Mouse (Mus musculus) liver, embryonic 11.5 days (tissue): ENCODE measurements around the gene Ufl1. TPM values are rescaled to one million over a fixed set of nuclear protein-coding genes. Genes with fewer than 3 reads are reported as not detected.
A peak's percentile ranks its signal among the peaks of the same experiment; 100 is the strongest.
"Not testable (repeated sequence)": the region's sequence is repeated elsewhere in the genome, so short reads cannot be mapped to it uniquely, and the experiment has no call there.

Experiments used
- ATAC-seq: fragments of 200-750 bp; cut with Nextera tagmentation; replicated peaks from 2 replicates; pipeline ENCODE4 v1.8.0; 2017; ENCODE audit warnings: moderate number of reproducible peaks, mild to moderate bottlenecking, moderate TSS enrichment, moderate library complexity; ENCODE audit not compliant: low FRiP score
- DNase-seq: peaks from one replicate; pipeline ENCODE4 v3.0.0-alpha.2; 2017; ENCODE audit warnings: low spot score
- H3K27ac ChIP-seq: fragments of 300-500 bp; sonication (generic); 2 replicates; pipeline ENCODE4 v1.5.1; 2014; ENCODE audit warnings: mild to moderate bottlenecking, low read depth, low read length, control low read depth
- H3K27me3 ChIP-seq: fragments of 300-500 bp; sonication (generic); replicated peaks from 2 replicates; pipeline ENCODE4 v1.6.1; 2014; ENCODE audit warnings: low read length, mixed read lengths; ENCODE audit not compliant: control insufficient read depth, insufficient read depth
- H3K36me3 ChIP-seq: fragments of 300-500 bp; sonication (generic); 2 replicates; pipeline ENCODE4 v1.6.1; 2014; ENCODE audit warnings: mild to moderate bottlenecking, low read length, moderate library complexity, mixed read lengths; ENCODE audit not compliant: control insufficient read depth, insufficient read depth
- H3K4me1 ChIP-seq: fragments of 300-500 bp; sonication (generic); replicated peaks from 2 replicates; pipeline ENCODE4 v1.6.1; 2014; ENCODE audit warnings: low read length, mixed read lengths; ENCODE audit not compliant: control insufficient read depth, insufficient read depth
- H3K4me2 ChIP-seq: fragments of 300-500 bp; sonication (generic); 2 replicates; pipeline ENCODE4 v1.6.1; 2014; ENCODE audit warnings: mild to moderate bottlenecking, control low read depth, moderate library complexity
- H3K4me3 ChIP-seq: fragments of 300-500 bp; sonication (generic); 2 replicates; pipeline ENCODE4 v1.5.1; 2014; ENCODE audit warnings: low read depth, low read length, control low read depth
- H3K9ac ChIP-seq: fragments of 300-500 bp; sonication (generic); 2 replicates; pipeline ENCODE4 v1.6.1; 2014; ENCODE audit warnings: low read depth, low read length, control low read depth
- H3K9me3 ChIP-seq: fragments of 300-500 bp; sonication (generic); 2 replicates; pipeline ENCODE4 v1.6.1; 2016; ENCODE audit warnings: low read length, inconsistent platforms, mixed read lengths; ENCODE audit not compliant: control insufficient read depth
- WGBS: fragments of 180-500 bp; shearing (Covaris S2); extraction: QIAGEN DNeasy Blood & Tissue Kit; methylation state at CpG from one replicate; pipeline ENCODE4 v1.1.7; 2014; 5-methylcytosine and 5-hydroxymethylcytosine counted together
- polyA plus RNA-seq: library from polyadenylated mRNA; unstranded; fragments of >200 nt; fragmentation: Nextera tagmentation; extraction: Ambion mirVana; gene quantifications from 2 replicates; pipeline ENCODE4 v1.2.1, GENCODE M21; 2014

Ufl1 gene
- polyA plus RNA-seq, 1 experiment from 2014 or later = 31.1 TPM

- no peak for DNase-seq
- no peak for ATAC-seq
- Histone ChIP-seq H3K9me3 (no peaks in the 10 kb centered on the region), H3K4me1 (no peaks in the 10 kb centered on the region), H3K27me3 (no peaks in the 10 kb centered on the region), H3K27ac (no peak overlapping the region), H3K9ac (no peak overlapping the region), H3K36me3 (peaks cover 21% of the 10 kb centered on the region), H3K4me3 (no peak overlapping the region), H3K4me2 (no peak overlapping the region)
- WGBS = 75% methylated on average over 3 of the region's 3 CpGs
Measured at GRCm38 (mm10) chr4:25267144-25267543, 14.5 kb downstream of the Ufl1 start.

GRCm38 (mm10) chr4:25257822-25258398 lies 23.7 kb downstream of the Ufl1 start:
- Histone ChIP-seq H3K36me3 (peaks cover 6% of the 10 kb centered on the region; the same call in 1 of the 2 replicates), H3K4me1 (no peaks in the 10 kb centered on the region), H3K9me3 (no peaks in the 10 kb centered on the region), H3K27me3 (no peaks in the 10 kb centered on the region), H3K9ac (no peak overlapping the region), H3K27ac (no peak overlapping the region), H3K4me3 (no peak overlapping the region), H3K4me2 (no peak overlapping the region)
- ATAC-seq (peak; percentile 77), DNase-seq (no peak)
- whole genome bisulfite sequencing = 87% methylated on average over 7 of the region's 7 CpGs

- Histone ChIP-seq H3K4me2 (no peak within 1 kb of the TSS), H3K4me3 (no peak within 1 kb of the TSS), H3K4me1 (no peaks in the 10 kb centered on the region), H3K9me3 (no peaks in the 10 kb centered on the region), H3K9ac (no peak within 1 kb of the TSS), H3K27me3 (no peaks in the 10 kb centered on the region), H3K36me3 (no peaks in the 10 kb centered on the region), H3K27ac (no peak within 1 kb of the TSS)
- ATAC-seq (no peak), DNase-seq (no peak)
- WGBS = 85% methylated on average over 3 of the region's 3 CpGs
Measured at GRCm38 (mm10) chr4:25242776-25243175, 38.8 kb downstream of the Ufl1 start, which contains the start of gene Fhl5. Gene Fhl5 (minus strand): TSS chr4:25242876.

- not testable (repeated sequence) for H3K4me2 ChIP-seq, ATAC-seq
- WGBS = 89% methylated on average over 1 of the region's 1 CpGs
Measured at GRCm38 (mm10) chr4:25235663-25236062, 46.0 kb downstream of the Ufl1 start.

GRCm38 (mm10) chr4:25233767-25234166 lies 47.9 kb downstream of the Ufl1 start:
- not testable (repeated sequence) for DNase-seq, H3K27me3 ChIP-seq, H3K4me2 ChIP-seq, H3K4me3 ChIP-seq, H3K36me3 ChIP-seq, H3K9me3 ChIP-seq, H3K27ac ChIP-seq, H3K9ac ChIP-seq, H3K4me1 ChIP-seq
- 0 out of 2 replicates have a peak, but pooled peaks have one; percentile 54 for ATAC-seq
- WGBS = 74% methylated on average over 1 of the region's 1 CpGs

More at GRCm38 (mm10) chr4:25235663-25236062, 46.0 kb downstream of the Ufl1 start:
- H3K36me3 ChIP-seq, H3K4me1 ChIP-seq, H3K27me3 ChIP-seq, H3K9me3 ChIP-seq, H3K9ac ChIP-seq, H3K4me3 ChIP-seq, DNase-seq, H3K27ac ChIP-seq: not testable (repeated sequence)

- no peak overlapping the region for H3K4me3 ChIP-seq
- no peak overlapping the region for H3K27ac ChIP-seq
- H3K36me3 ChIP-seq = no peaks in the 10 kb centered on the region
- ATAC-seq (peak; percentile 45; the same call in 1 of the 2 replicates), DNase-seq (no peak)
- no peak overlapping the region for H3K4me2 ChIP-seq
- no peak overlapping the region for H3K9ac ChIP-seq
- no peaks in the 10 kb centered on the region for H3K9me3 ChIP-seq
- no peaks in the 10 kb centered on the region for H3K27me3 ChIP-seq
- H3K4me1 ChIP-seq = no peaks in the 10 kb centered on the region; the same call in 1 of the 2 replicates
- WGBS = 91% methylated on average over 3 of the region's 3 CpGs
Measured at GRCm38 (mm10) chr4:25232546-25232945, 49.1 kb downstream of the Ufl1 start.

- Histone ChIP-seq H3K36me3 (no peaks in the 10 kb centered on the region), H3K27ac (no peak overlapping the region), H3K4me2 (no peak overlapping the region), H3K9me3 (no peaks in the 10 kb centered on the region), H3K4me3 (no peak overlapping the region), H3K9ac (no peak overlapping the region), H3K4me1 (no peaks in the 10 kb centered on the region), H3K27me3 (no peaks in the 10 kb centered on the region)
- DNase-seq (no peak), ATAC-seq (no peak)
- WGBS = 31% methylated on average over 1 of the region's 1 CpGs
Measured at GRCm38 (mm10) chr4:25227527-25227926, 54.1 kb downstream of the Ufl1 start.

- no peak for ATAC-seq
- H3K9me3 ChIP-seq = no peaks in the 10 kb centered on the region
- H3K9ac ChIP-seq = no peak overlapping the region
- no peak overlapping the region for H3K4me2 ChIP-seq
- no peak for DNase-seq
- no peaks in the 10 kb centered on the region for H3K4me1 ChIP-seq
- H3K4me3 ChIP-seq = no peak overlapping the region
- no peak overlapping the region for H3K27ac ChIP-seq
- no peaks in the 10 kb centered on the region for H3K36me3 ChIP-seq
- no peaks in the 10 kb centered on the region for H3K27me3 ChIP-seq
Measured at GRCm38 (mm10) chr4:25221927-25222326, 59.7 kb downstream of the Ufl1 start.

GRCm38 (mm10) chr4:25213451-25213850 lies 68.2 kb downstream of the Ufl1 start:
- H3K27me3 ChIP-seq = no peaks in the 10 kb centered on the region
- H3K9me3 ChIP-seq = no peaks in the 10 kb centered on the region
- H3K4me3 ChIP-seq = no peak overlapping the region
- ATAC-seq (no peak), DNase-seq (no peak)
- no peak overlapping the region for H3K4me2 ChIP-seq
- no peak overlapping the region for H3K27ac ChIP-seq
- 50% methylated on average over 5 of the region's 5 CpGs for WGBS
- no peaks in the 10 kb centered on the region for H3K36me3 ChIP-seq
- no peak overlapping the region for H3K9ac ChIP-seq
- H3K4me1 ChIP-seq = no peaks in the 10 kb centered on the region
